Mouse (Mus musculus) ES-Bruce4 (cell line): ENCODE results near the gene Ssu72.

Source experiments
- CTCF ChIP-seq: IDR thresholded peaks from one replicate; pipeline ENCODE4 v1.8.1; 2011; ENCODE audit warnings: low read depth, low read length
- EP300 ChIP-seq: IDR thresholded peaks from 2 replicates; pipeline ENCODE4 v1.6.1; 2011; ENCODE audit warnings: low read depth, low read length; ENCODE audit not compliant: insufficient read depth
- POLR2A ChIP-seq: IDR thresholded peaks from one replicate; pipeline ENCODE4 v1.8.1; 2011; ENCODE audit warnings: low read length; ENCODE audit not compliant: insufficient read depth

- no peak for TF ChIP-seq CTCF
- TF ChIP-seq EP300, result no peak
- no peak for TF ChIP-seq POLR2A
These were observed 67.1 kb downstream of the Ssu72 start for GRCm38 (mm10) chr4:155771706-155772105.
